Mouse (Mus musculus) kidney, embryonic 16.5 days (tissue): ENCODE results near the gene Fam221a. TPM values are rescaled to one million over a fixed set of nuclear protein-coding genes. Genes with fewer than 3 reads are reported as not detected.
A peak's percentile ranks its signal among the peaks of the same experiment; 100 is the strongest.

Experiments used
- ATAC-seq: fragments of 200-750 bp; cut with Nextera tagmentation; 2 replicates; pipeline ENCODE4 v1.8.0; 2017; ENCODE audit warnings: moderate TSS enrichment; ENCODE audit not compliant: low FRiP score, low TSS enrichment
- H3K27ac ChIP-seq: fragments of 300-500 bp; sonication (generic); 2 replicates; pipeline ENCODE4 v1.5.1; 2014; ENCODE audit warnings: low read length
- H3K27me3 ChIP-seq: fragments of 300-500 bp; sonication (generic); 2 replicates; pipeline ENCODE4 v1.6.1; 2014; ENCODE audit warnings: low read length, control low read depth, mixed read lengths; ENCODE audit not compliant: insufficient read depth
- H3K36me3 ChIP-seq: fragments of 300-500 bp; sonication (generic); 2 replicates; pipeline ENCODE4 v1.6.1; 2014; ENCODE audit warnings: low read length, control low read depth, mixed read lengths; ENCODE audit not compliant: insufficient read depth
- H3K4me1 ChIP-seq: fragments of 300-500 bp; sonication (generic); 2 replicates; pipeline ENCODE4 v1.6.1; 2014; ENCODE audit warnings: low read length, control low read depth, mixed read lengths; ENCODE audit not compliant: insufficient read depth
- H3K4me2 ChIP-seq: fragments of 300-500 bp; sonication (generic); replicated peaks from 2 replicates; pipeline ENCODE4 v1.6.1; 2014; ENCODE audit warnings: low read depth, low read length
- H3K4me3 ChIP-seq: fragments of 300-500 bp; sonication (generic); 2 replicates; pipeline ENCODE4 v1.5.1; 2014; ENCODE audit warnings: mild to moderate bottlenecking, low read length
- H3K9ac ChIP-seq: fragments of 300-500 bp; sonication (generic); replicated peaks from 2 replicates; pipeline ENCODE4 v1.6.1; 2014; ENCODE audit warnings: low read length
- H3K9me3 ChIP-seq: fragments of 300-500 bp; sonication (generic); 2 replicates; pipeline ENCODE4 v1.6.1; 2016; ENCODE audit warnings: low read length, control low read depth
- WGBS: fragments of 180-500 bp; shearing (Covaris S2); extraction: QIAGEN DNeasy Blood & Tissue Kit; methylation state at CpG from one replicate; pipeline ENCODE4 v1.1.7; 2014; 5-methylcytosine and 5-hydroxymethylcytosine counted together
- polyA plus RNA-seq: library from polyadenylated mRNA; unstranded; fragments of >200 nt; fragmentation: Nextera tagmentation; extraction: Ambion mirVana; gene quantifications from 2 replicates; pipeline ENCODE4 v1.2.1, GENCODE M21; 2015

Fam221a gene
- polyA plus RNA-seq, 1 experiment from 2014 or later: 6.2 TPM

DNA sequence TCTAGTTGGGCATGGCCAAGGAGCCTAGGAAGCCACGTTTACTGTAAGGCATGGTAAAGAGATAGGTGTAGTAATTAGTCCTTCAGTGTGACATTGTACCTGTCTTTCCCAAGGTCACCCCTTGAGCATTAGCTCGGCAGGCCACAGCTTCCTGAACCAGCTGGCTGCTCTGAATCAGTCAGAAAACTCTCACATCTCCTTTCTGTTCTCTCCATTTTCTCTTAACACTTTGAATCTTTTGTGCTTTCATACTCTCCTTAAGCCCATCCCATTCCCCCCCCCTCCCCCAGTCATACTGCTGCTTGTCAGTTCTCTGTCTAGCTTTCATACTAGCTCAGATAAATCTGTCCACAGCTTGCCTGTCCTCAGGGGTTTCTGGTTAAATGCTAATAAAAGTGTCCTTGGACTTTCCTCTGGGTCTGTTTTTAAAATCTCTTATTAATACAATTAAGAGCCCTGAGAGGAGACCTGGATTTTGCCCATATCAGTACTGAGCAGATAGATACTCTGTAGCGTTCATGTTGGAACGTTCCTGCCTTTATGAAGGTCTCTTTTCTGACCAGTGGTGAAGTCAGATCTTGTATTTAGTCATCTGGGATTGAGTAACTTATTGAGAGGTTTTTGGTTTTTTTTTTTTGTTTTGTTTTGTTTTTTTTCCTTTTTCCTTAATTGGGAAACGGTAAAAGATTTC is 36.0 kb upstream of the Fam221a start:
- Histone ChIP-seq H3K9me3 (no peaks in the 10 kb centered on the region), H3K36me3 (0 out of 2 replicates have a peak, but pooled peaks cover 4% of the 10 kb centered on the region), H3K9ac (no peak overlapping the region), H3K27me3 (no peaks in the 10 kb centered on the region), H3K27ac (no peak overlapping the region), H3K4me3 (no peak overlapping the region), H3K4me1 (no peaks in the 10 kb centered on the region), H3K4me2 (no peak overlapping the region)
- no peak for ATAC-seq
- WGBS: 65% methylated on average over 5 of the region's 5 CpGs

DNA sequence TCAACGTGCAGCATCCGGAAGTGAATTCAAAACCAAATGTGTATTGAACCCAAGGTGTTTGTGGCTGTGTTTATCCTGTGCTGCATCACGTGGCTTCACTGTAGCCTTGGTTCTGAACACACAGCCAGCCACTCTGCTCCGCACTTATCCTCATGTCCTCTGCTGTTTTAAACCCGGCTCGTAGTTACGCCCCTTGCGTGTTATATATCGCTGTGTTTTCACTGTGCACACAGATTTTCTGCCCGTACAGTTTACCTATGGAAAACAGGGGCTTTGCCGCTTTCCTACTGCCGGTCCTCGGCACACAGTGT is 35.5 kb upstream of the Fam221a start:
- no peaks in the 10 kb centered on the region for H3K27me3 ChIP-seq
- ATAC-seq: no peak
- 65% methylated on average over 13 of the region's 13 CpGs for WGBS
- no peaks in the 10 kb centered on the region for H3K4me1 ChIP-seq
- no peak overlapping the region for H3K9ac ChIP-seq
- no peaks in the 10 kb centered on the region for H3K9me3 ChIP-seq
- H3K27ac ChIP-seq: no peak overlapping the region
- H3K4me2 ChIP-seq: no peak overlapping the region
- 0 out of 2 replicates have a peak, but pooled peaks cover 4% of the 10 kb centered on the region for H3K36me3 ChIP-seq
- H3K4me3 ChIP-seq: no peak overlapping the region

DNA sequence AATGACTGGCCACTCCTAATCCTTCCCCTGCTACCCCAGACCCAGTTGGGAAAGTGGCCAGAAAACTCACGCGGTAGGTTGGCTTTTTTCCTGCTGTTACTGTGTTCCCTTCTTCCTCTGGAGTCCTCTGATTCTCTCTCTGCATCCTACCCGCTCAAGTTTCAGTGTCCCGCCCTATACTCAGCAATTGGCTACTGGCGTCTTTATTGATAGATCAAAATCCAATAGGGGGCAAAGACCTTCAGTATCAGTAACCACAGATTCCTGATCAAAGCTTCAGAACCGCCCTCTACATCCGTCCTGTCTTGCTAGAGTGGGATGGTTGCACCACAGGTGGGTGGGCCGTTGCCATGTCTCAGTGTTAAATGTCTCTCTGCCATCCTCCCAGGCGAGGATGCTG is 29.0 kb upstream of the Fam221a start:
- Histone ChIP-seq H3K9me3 (no peaks in the 10 kb centered on the region), H3K27ac (no peak overlapping the region), H3K36me3 (0 out of 2 replicates have a peak, but pooled peaks cover 4% of the 10 kb centered on the region), H3K27me3 (no peaks in the 10 kb centered on the region), H3K4me3 (no peak overlapping the region), H3K4me1 (no peaks in the 10 kb centered on the region), H3K4me2 (no peak overlapping the region), H3K9ac (no peak overlapping the region)
- no peak for ATAC-seq
- WGBS: 32% methylated on average over 9 of the region's 9 CpGs

DNA sequence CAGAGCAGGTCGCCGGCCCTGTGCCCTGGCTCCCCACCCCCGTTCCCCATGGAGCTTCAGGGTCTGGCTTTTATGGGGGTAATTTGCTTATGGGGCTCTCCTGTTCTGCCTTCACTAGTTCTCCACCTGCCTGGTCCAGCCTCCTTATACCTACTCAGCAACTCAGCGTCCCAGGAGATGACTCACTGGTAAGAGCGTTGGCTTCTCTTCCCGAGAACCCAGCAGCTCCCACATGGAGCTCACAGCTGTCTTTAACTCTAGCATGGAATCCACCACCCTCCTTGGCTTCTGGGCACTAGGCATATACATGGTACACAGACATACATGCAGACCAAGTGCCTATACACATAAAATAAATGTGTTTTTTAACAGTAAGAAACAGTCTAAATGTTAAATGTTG is 28.4 kb upstream of the Fam221a start:
- Histone ChIP-seq H3K4me3 (no peak overlapping the region), H3K27ac (no peak overlapping the region), H3K9ac (no peak overlapping the region), H3K9me3 (no peaks in the 10 kb centered on the region), H3K4me1 (no peaks in the 10 kb centered on the region), H3K36me3 (0 out of 2 replicates have a peak, but pooled peaks cover under 1% of the 10 kb centered on the region), H3K27me3 (no peaks in the 10 kb centered on the region), H3K4me2 (no peak overlapping the region)
- 29% methylated on average over 6 of the region's 6 CpGs for WGBS
- ATAC-seq: no peak

DNA sequence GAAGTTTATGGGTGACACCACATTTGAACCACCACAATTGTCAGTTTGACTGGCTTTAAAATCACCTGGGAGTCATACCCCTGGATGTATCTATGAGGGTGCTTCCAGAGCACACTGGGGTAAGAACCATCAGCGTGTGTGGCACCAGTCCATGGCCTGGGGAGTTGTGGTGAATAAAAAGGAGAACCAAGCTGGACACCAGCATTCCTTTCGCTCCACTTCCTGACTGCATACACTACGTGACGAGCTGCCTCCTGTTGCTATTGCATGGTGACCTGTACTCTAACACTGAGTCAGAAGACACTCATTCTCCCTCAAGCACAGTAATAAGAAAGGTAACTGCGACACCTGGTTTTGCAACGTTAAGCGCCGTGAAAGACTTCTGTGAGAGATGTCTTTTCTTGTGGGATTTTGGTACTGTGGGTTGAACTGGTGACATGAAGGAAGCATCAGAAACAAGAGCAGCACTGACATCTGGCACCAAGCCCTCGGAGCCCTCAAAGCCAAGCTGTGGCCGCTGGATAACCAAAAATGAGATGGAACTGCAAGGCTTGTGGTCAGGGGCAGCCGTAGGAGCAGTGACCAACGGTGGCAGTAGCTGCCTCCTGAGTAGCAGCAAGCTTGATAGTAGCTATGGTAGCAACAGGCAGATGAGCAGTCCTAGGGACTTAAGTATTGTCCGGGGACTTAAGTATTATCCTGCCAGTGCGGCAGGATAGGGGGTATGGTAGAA is 23.6 kb upstream of the Fam221a start:
- no peak overlapping the region for H3K27ac ChIP-seq
- 80% methylated on average over 14 of the region's 14 CpGs for WGBS
- H3K27me3 ChIP-seq: no peaks in the 10 kb centered on the region
- no peak overlapping the region for H3K4me2 ChIP-seq
- no peaks in the 10 kb centered on the region for H3K36me3 ChIP-seq
- H3K4me1 ChIP-seq: no peaks in the 10 kb centered on the region
- H3K9ac ChIP-seq: no peak overlapping the region
- no peaks in the 10 kb centered on the region; the same call in 1 of the 2 replicates for H3K9me3 ChIP-seq
- no peak overlapping the region for H3K4me3 ChIP-seq
- no peak for ATAC-seq

DNA sequence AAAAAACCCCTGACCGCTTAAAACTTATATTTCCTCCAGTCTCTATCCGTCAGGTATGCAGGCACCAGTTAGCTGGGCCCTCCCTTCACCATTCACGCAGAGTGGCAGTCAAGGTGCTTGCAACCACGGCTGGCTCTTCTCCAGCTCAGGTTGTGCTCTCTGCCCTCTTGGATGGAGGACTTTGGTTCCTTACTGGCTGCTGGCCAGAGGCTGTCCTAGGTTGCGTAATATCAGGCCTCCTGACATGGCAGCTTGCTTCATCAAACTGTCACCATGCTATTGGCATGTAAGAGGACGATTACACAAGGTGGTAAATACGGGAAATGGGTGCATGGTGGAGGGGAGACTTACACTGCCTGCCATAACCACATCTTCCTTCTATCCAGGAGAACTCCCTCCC is 17.7 kb upstream of the Fam221a start:
- Histone ChIP-seq H3K4me1 (no peaks in the 10 kb centered on the region), H3K9ac (no peak overlapping the region), H3K36me3 (no peaks in the 10 kb centered on the region), H3K9me3 (no peaks in the 10 kb centered on the region; the same call in 1 of the 2 replicates), H3K27ac (no peak overlapping the region), H3K4me3 (no peak overlapping the region), H3K4me2 (no peak overlapping the region), H3K27me3 (no peaks in the 10 kb centered on the region)
- WGBS: 85% methylated on average over 7 of the region's 7 CpGs
- ATAC-seq: no peak

DNA sequence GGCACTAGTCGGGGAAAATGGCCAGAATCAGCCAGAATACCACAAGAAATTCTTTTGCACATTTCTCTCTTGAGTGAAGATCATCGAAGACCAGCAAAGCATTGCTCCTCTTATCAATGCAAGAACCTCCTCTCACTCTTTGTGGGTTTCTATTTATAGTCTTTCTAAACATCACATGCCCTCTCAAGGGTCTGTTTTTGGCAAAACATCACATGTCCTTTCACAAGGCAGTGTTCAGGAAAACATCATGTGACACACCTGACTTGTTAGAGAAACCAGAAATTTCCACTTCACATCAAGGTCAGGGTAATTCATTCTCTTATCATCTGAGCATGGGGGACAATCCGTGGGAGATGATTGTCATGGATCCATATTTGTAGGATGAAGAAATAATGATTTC is 12.9 kb upstream of the Fam221a start:
- Histone ChIP-seq H3K4me1 (no peaks in the 10 kb centered on the region), H3K4me3 (no peak overlapping the region), H3K27me3 (no peaks in the 10 kb centered on the region), H3K27ac (no peak overlapping the region), H3K36me3 (no peaks in the 10 kb centered on the region), H3K9ac (no peak overlapping the region), H3K4me2 (no peak overlapping the region), H3K9me3 (no peaks in the 10 kb centered on the region)
- 86% methylated on average over 3 of the region's 3 CpGs for WGBS
- ATAC-seq: no peak

DNA sequence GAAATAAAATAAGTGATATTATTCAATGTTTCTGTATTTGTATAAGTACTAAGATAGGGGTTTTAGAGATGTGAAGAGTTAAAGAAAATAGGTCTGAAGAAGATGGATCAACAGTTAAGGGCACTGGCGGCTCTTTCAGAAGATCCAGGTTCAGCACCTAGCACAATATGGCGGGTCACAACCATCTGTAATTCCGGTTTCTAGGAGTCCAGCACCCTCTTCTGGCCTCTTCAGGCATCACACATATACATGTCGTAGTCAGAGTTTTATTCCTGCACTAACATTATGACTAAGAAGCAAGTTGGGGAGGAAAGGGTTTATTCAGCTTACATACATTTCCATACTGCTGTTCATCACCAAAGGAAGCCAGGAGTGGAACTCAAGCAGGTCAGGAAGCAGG is 12.4 kb upstream of the Fam221a start:
- no peak overlapping the region for H3K9ac ChIP-seq
- no peak for ATAC-seq
- H3K27ac ChIP-seq: no peak overlapping the region
- no peaks in the 10 kb centered on the region for H3K9me3 ChIP-seq
- no peaks in the 10 kb centered on the region for H3K4me1 ChIP-seq
- WGBS: 72% methylated on average over 4 of the region's 4 CpGs
- no peaks in the 10 kb centered on the region for H3K27me3 ChIP-seq
- no peak overlapping the region for H3K4me2 ChIP-seq
- no peaks in the 10 kb centered on the region for H3K36me3 ChIP-seq
- H3K4me3 ChIP-seq: no peak overlapping the region

DNA sequence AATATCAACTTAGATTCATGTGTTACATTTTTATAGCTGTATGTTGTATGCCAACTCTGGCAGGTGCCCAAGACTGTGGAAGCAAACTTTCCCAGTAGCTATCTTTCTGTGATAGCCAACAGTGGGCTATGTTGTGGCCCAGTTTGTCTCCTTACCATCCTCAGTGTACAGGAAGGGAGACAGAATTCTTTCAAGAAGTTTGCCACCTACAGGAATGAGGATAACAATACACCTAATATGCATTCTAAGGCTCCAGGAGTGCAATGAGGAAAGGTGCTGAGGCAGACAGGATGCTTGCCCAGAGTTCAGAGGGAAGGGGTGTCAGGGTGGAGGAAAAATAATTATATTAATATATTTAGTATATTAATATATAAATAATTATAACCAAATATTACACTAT is 7.1 kb upstream of the Fam221a start:
- Histone ChIP-seq H3K36me3 (no peaks in the 10 kb centered on the region), H3K4me2 (no peak overlapping the region), H3K4me1 (peaks cover 3% of the 10 kb centered on the region; the same call in 1 of the 2 replicates), H3K27me3 (no peaks in the 10 kb centered on the region), H3K27ac (no peak overlapping the region), H3K9me3 (no peaks in the 10 kb centered on the region), H3K9ac (no peak overlapping the region), H3K4me3 (no peak overlapping the region)
- ATAC-seq: no peak

DNA sequence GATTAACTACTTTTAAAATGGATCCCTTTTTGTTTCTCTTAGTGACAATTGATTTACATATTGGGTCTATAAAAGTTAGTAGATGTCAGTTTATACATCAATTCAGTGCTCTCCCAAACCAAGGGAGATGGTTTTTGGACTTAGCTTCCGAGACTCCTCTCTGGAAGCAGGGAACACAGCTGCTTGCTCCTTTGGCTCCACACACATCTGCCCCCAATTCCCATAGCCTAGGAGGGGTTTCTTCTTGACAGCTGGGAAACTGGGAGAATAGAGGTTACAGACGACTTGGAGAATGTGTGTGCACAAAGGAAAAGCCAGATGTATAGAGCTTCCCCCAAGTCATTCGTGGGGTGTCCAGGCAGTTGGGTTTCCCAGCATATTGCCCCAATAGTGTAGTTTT is 673 bp downstream of the Fam221a start:
- no peak for ATAC-seq
- Histone ChIP-seq H3K4me2 (peak overlapping the region; percentile 86), H3K9ac (peak overlapping the region; percentile 80), H3K4me1 (peaks cover 7% of the 10 kb centered on the region), H3K9me3 (no peaks in the 10 kb centered on the region), H3K27me3 (no peaks in the 10 kb centered on the region), H3K27ac (no peak overlapping the region), H3K36me3 (no peaks in the 10 kb centered on the region), H3K4me3 (peak overlapping the region; percentile 64)
- 35% methylated on average over 3 of the region's 3 CpGs for WGBS
